Mouse (Mus musculus) thymus, adult 2 months (tissue): ENCODE data around the gene Mia2.

Source experiments
- CTCF ChIP-seq: fragments of 200-500 bp; IDR thresholded peaks from 2 replicates; pipeline ENCODE4 v1.5.1; 2012; ENCODE audit warnings: mild to moderate bottlenecking, control low read depth, low read length, moderate library complexity, borderline replicate concordance; ENCODE audit not compliant: control insufficient read depth, poor library complexity, insufficient read depth; ENCODE audit errors: extremely low read depth
- POLR2A ChIP-seq: fragments of 200-500 bp; IDR thresholded peaks from 2 replicates; pipeline ENCODE4 v1.6.1; 2012; ENCODE audit warnings: mild to moderate bottlenecking, low read length, control low read depth, moderate library complexity; ENCODE audit not compliant: control insufficient read depth, poor library complexity, insufficient read depth; ENCODE audit errors: extremely low read depth

DNA sequence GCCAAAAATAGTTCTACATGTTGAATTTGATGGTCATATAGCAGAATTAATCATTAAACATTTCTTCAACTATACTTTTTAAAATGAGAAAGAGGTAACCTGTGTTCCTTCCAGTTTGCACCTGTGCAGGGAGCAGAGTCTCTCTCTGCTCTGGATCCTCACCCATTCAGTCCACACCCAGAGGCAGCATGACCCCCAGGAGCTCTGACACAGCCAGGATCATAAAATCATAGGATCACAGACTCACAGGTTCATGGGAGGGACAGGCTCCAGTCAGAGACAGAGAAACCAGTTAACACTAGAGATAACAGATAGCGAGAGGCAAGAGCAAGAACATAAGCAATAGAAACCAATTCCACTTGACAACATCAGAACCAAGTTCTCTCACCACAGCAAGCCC, 112.2 kb downstream of the Mia2 start:
- TF ChIP-seq CTCF, result no peak
- no peak for TF ChIP-seq POLR2A
